Mouse (Mus musculus) ES-Bruce4 (cell line): ENCODE data around the gene Hs3st3a1.

Source experiments
- CTCF ChIP-seq: IDR thresholded peaks from one replicate; pipeline ENCODE4 v1.8.1; 2011; ENCODE audit warnings: low read depth, low read length
- EP300 ChIP-seq: IDR thresholded peaks from 2 replicates; pipeline ENCODE4 v1.6.1; 2011; ENCODE audit warnings: low read depth, low read length; ENCODE audit not compliant: insufficient read depth
- POLR2A ChIP-seq: IDR thresholded peaks from one replicate; pipeline ENCODE4 v1.8.1; 2011; ENCODE audit warnings: low read length; ENCODE audit not compliant: insufficient read depth

DNA sequence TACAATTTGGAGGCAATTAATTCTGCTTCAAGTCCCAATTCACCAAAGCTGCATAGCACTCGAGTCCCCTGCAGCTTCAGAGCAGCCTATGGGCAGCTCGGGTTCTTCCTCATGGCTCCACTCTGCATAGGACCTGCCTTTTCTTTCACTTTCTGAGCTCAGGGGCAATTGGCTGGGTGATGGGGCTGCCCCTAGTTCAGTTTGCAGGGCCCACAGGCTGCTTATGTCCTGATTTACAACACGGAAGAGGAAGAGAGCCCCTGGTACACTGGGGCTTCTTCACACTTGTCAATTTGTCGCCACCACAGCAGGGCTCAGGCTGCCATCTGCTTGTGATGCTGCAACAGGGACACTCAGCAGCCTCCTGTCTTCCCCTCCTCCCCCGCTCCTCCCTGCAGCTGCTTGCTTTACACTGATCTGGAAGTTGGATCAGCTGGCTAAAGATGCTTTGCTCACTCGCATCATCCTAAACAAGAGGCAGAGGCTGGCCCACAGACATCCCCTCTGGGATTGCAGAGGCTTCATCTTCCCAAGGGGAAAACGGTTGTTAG is 38.7 kb upstream of the Hs3st3a1 start:
- TF ChIP-seq CTCF, result no peak
- TF ChIP-seq POLR2A, result no peak
- no peak for TF ChIP-seq EP300
